Mouse (Mus musculus): ENCODE data around the gene Fam171a1. TPM values are rescaled to one million over a fixed set of nuclear protein-coding genes. Genes with fewer than 3 reads are reported as not detected.

Fam171a1 gene
- total and polyA plus RNA-seq, 3 experiments, result 0.11 TPM; not detected in 2

- H3K4me1 ChIP-seq (ENCODE audit: insufficient read depth, low read depth, low read length), result 0 out of 2 replicates have a peak, but pooled peaks cover 2% of the 10 kb centered on the region
Measured at GRCm38 (mm10) chr2:3101292-3101957, 12.6 kb upstream of the Fam171a1 start.

GRCm38 (mm10) chr2:3102360-3102759 is 11.7 kb upstream of the Fam171a1 start:
- Histone ChIP-seq H3K4me3 (ENCODE audit: low read depth, low read length) (no peak overlapping the region), H3K36me3 (replicated peaks) (no peaks in the 10 kb centered on the region), H3K4me1 (ENCODE audit: insufficient read depth, low read depth, low read length) (0 out of 2 replicates have a peak, but pooled peaks cover 2% of the 10 kb centered on the region), H3K27me3 (ENCODE audit: insufficient read depth, low read length) (no peaks in the 10 kb centered on the region), H3K9me3 (replicated peaks) (no peaks in the 10 kb centered on the region)
- DNase-seq (ENCODE audit: low spot score), result no peak
- peak; percentile 15 for ATAC-seq (ENCODE audit: extremely low read depth, insufficient number of reproducible peaks, low FRiP score, poor library complexity, severe bottlenecking)
- TF ChIP-seq GATA2 (IDR thresholded peaks at IDR 0.05; ENCODE audit: borderline replicate concordance, low read depth, low read length), result no peak
- TF ChIP-seq CTCF (IDR thresholded peaks at IDR 0.05; ENCODE audit: low read depth, low read length), result no peak
- no peak for TF ChIP-seq GATA1 (IDR thresholded peaks at IDR 0.05; ENCODE audit: borderline replicate concordance, low read length)
- no peak for TF ChIP-seq POLR2AphosphoS5 (IDR thresholded peaks at IDR 0.05; ENCODE audit: insufficient replicate concordance, low read depth, low read length)
- TF ChIP-seq TAL1 (conservative IDR thresholded peaks at IDR 0.05; ENCODE audit: low read depth, low read length), result no peak

More at GRCm38 (mm10) chr2:3101292-3101957, 12.6 kb upstream of the Fam171a1 start:
- no peak overlapping the region for H3K4me3 ChIP-seq (ENCODE audit: low read depth, low read length)
- TF ChIP-seq POLR2AphosphoS5 (IDR thresholded peaks at IDR 0.05; ENCODE audit: insufficient replicate concordance, low read depth, low read length) (no peak), GATA2 (IDR thresholded peaks at IDR 0.05; ENCODE audit: borderline replicate concordance, low read depth, low read length) (no peak), GATA1 (IDR thresholded peaks at IDR 0.05; ENCODE audit: borderline replicate concordance, low read length) (no peak)
- DNase-seq (ENCODE audit: low spot score) (no peak), ATAC-seq (ENCODE audit: extremely low read depth, insufficient number of reproducible peaks, low FRiP score, poor library complexity, severe bottlenecking) (no peak)
- no peaks in the 10 kb centered on the region for H3K36me3 ChIP-seq (replicated peaks)
- H3K27me3 ChIP-seq (ENCODE audit: insufficient read depth, low read length), result no peaks in the 10 kb centered on the region
- no peaks in the 10 kb centered on the region for H3K9me3 ChIP-seq (replicated peaks)

- DNase-seq (ENCODE audit: low spot score) (no peak), ATAC-seq (ENCODE audit: extremely low read depth, insufficient number of reproducible peaks, low FRiP score, poor library complexity, severe bottlenecking) (no peak)
- no peaks in the 10 kb centered on the region for H3K9me3 ChIP-seq (replicated peaks)
- no peak overlapping the region for H3K4me3 ChIP-seq (ENCODE audit: low read depth, low read length)
- 0 out of 2 replicates have a peak, but pooled peaks cover under 1% of the 10 kb centered on the region for H3K4me1 ChIP-seq (ENCODE audit: insufficient read depth, low read depth, low read length)
- H3K36me3 ChIP-seq (replicated peaks), result no peaks in the 10 kb centered on the region
- TF ChIP-seq GATA1 (IDR thresholded peaks at IDR 0.05; ENCODE audit: borderline replicate concordance, low read length) (no peak), CTCF (IDR thresholded peaks at IDR 0.05; ENCODE audit: low read depth, low read length) (no peak)
- H3K27me3 ChIP-seq (ENCODE audit: insufficient read depth, low read length), result no peaks in the 10 kb centered on the region
Measured at GRCm38 (mm10) chr2:3107471-3107870, 6.6 kb upstream of the Fam171a1 start.

GRCm38 (mm10) chr2:3108431-3108830 is 5.6 kb upstream of the Fam171a1 start:
- no peaks in the 10 kb centered on the region for H3K4me1 ChIP-seq (ENCODE audit: insufficient read depth, low read depth, low read length)
- H3K4me3 ChIP-seq (ENCODE audit: low read depth, low read length), result no peak overlapping the region
- DNase-seq (ENCODE audit: low spot score) (no peak), ATAC-seq (ENCODE audit: extremely low read depth, insufficient number of reproducible peaks, low FRiP score, poor library complexity, severe bottlenecking) (no peak)
- no peaks in the 10 kb centered on the region for H3K9me3 ChIP-seq (replicated peaks)
- TF ChIP-seq POLR2AphosphoS5 (IDR thresholded peaks at IDR 0.05; ENCODE audit: insufficient replicate concordance, low read depth, low read length) (no peak), CTCF (IDR thresholded peaks at IDR 0.05; ENCODE audit: low read depth, low read length) (no peak), GATA2 (IDR thresholded peaks at IDR 0.05; ENCODE audit: borderline replicate concordance, low read depth, low read length) (no peak), TAL1 (conservative IDR thresholded peaks at IDR 0.05; ENCODE audit: low read depth, low read length) (no peak), GATA1 (IDR thresholded peaks at IDR 0.05; ENCODE audit: borderline replicate concordance, low read length) (no peak)
- no peaks in the 10 kb centered on the region for H3K36me3 ChIP-seq (replicated peaks)
- no peaks in the 10 kb centered on the region for H3K27me3 ChIP-seq (ENCODE audit: insufficient read depth, low read length)

GRCm38 (mm10) chr2:3108834-3109233 is 5.2 kb upstream of the Fam171a1 start:
- TF ChIP-seq POLR2AphosphoS5 (IDR thresholded peaks at IDR 0.05; ENCODE audit: insufficient replicate concordance, low read depth, low read length) (no peak), CTCF (IDR thresholded peaks at IDR 0.05; ENCODE audit: low read depth, low read length) (no peak), GATA2 (IDR thresholded peaks at IDR 0.05; ENCODE audit: borderline replicate concordance, low read depth, low read length) (no peak), GATA1 (IDR thresholded peaks at IDR 0.05; ENCODE audit: borderline replicate concordance, low read length) (no peak), TAL1 (conservative IDR thresholded peaks at IDR 0.05; ENCODE audit: low read depth, low read length) (no peak)
- no peak for ATAC-seq (ENCODE audit: extremely low read depth, insufficient number of reproducible peaks, low FRiP score, poor library complexity, severe bottlenecking)
- H3K4me1 ChIP-seq (ENCODE audit: insufficient read depth, low read depth, low read length), result no peaks in the 10 kb centered on the region

GRCm38 (mm10) chr2:3117855-3118202 is 3.8 kb downstream of the Fam171a1 start:
- DNase-seq (ENCODE audit: low spot score) (no peak), ATAC-seq (ENCODE audit: extremely low read depth, insufficient number of reproducible peaks, low FRiP score, poor library complexity, severe bottlenecking) (no peak)
- Histone ChIP-seq H3K4me3 (ENCODE audit: low read depth, low read length) (no peak overlapping the region), H3K27me3 (ENCODE audit: insufficient read depth, low read length) (no peaks in the 10 kb centered on the region), H3K9me3 (replicated peaks) (0 out of 2 replicates have a peak, but pooled peaks cover 5% of the 10 kb centered on the region), H3K4me1 (ENCODE audit: insufficient read depth, low read depth, low read length) (no peaks in the 10 kb centered on the region), H3K36me3 (replicated peaks) (no peaks in the 10 kb centered on the region)
- TF ChIP-seq GATA2 (IDR thresholded peaks at IDR 0.05; ENCODE audit: borderline replicate concordance, low read depth, low read length) (no peak), TAL1 (conservative IDR thresholded peaks at IDR 0.05; ENCODE audit: low read depth, low read length) (no peak), GATA1 (IDR thresholded peaks at IDR 0.05; ENCODE audit: borderline replicate concordance, low read length) (no peak), POLR2AphosphoS5 (IDR thresholded peaks at IDR 0.05; ENCODE audit: insufficient replicate concordance, low read depth, low read length) (no peak), CTCF (IDR thresholded peaks at IDR 0.05; ENCODE audit: low read depth, low read length) (no peak)

More at GRCm38 (mm10) chr2:3108834-3109233, 5.2 kb upstream of the Fam171a1 start:
- no peaks in the 10 kb centered on the region for H3K27me3 ChIP-seq (ENCODE audit: insufficient read depth, low read length)
- no peak overlapping the region for H3K4me3 ChIP-seq (ENCODE audit: low read depth, low read length)
- DNase-seq (ENCODE audit: low spot score), result no peak
- H3K36me3 ChIP-seq (replicated peaks), result no peaks in the 10 kb centered on the region
- no peaks in the 10 kb centered on the region for H3K9me3 ChIP-seq (replicated peaks)

All from G1E (cell line).